ENCODE assay signal across 25 mouse cellular contexts in genomic region chr1:151543796-151544477, GRCm38 (mm10).
"Had no signal": no experiment of that assay in that cellular context is flagged by ENCODE, and none has a peak within 500 bp of the region (broad histone marks: within the 10 kb centered on the region; RNA-seq: fewer than 3 reads in every experiment).

No protein-coding gene starts in this region.

- H3K9me3 ChIP-seq: heart, embryonic 12.5 days; hindbrain, embryonic 10.5 days; hindbrain, embryonic 12.5 days; intestine, embryonic 15.5 days; limb, embryonic 13.5 days; limb, embryonic 15.5 days; liver, embryonic 12.5 days had no signal

- H3K27ac ChIP-seq: gastrocnemius, adult 2 months; hindbrain, embryonic 10.5 days; hindbrain, embryonic 12.5 days; hindbrain, embryonic 14.5 days; intestine, embryonic 15.5 days; layer of hippocampus, adult 2 months; left cerebral cortex, adult 2 months; limb, embryonic 13.5 days; limb, embryonic 15.5 days; liver, embryonic 12.5 days; liver, embryonic 14.5 days had no signal

- H3K9ac ChIP-seq: heart, embryonic 12.5 days; hindbrain, embryonic 12.5 days; hindbrain, embryonic 14.5 days; intestine, embryonic 15.5 days; limb, embryonic 13.5 days; limb, embryonic 15.5 days; liver, embryonic 12.5 days; liver, embryonic 14.5 days had no signal

- DNase-seq: gastrocnemius, adult 2 months; gastrocnemius, postnatal 10 days; gastrocnemius, postnatal 25 days; heart, adult 18-20 months; heart, postnatal 10 days; heart, postnatal 4 days; kidney, adult 18-20 months; kidney, adult 8-10 months; kidney, postnatal 10 days; kidney, postnatal 25 days; kidney, postnatal 4 days had no signal

- H3K27me3 ChIP-seq: heart, embryonic 12.5 days; hindbrain, embryonic 12.5 days; intestine, embryonic 15.5 days; limb, embryonic 13.5 days; limb, embryonic 15.5 days; liver, embryonic 12.5 days had no signal

- H3K4me1 ChIP-seq: heart, embryonic 12.5 days; hindbrain, embryonic 10.5 days; hindbrain, embryonic 12.5 days; intestine, embryonic 15.5 days; limb, embryonic 13.5 days; limb, embryonic 15.5 days; liver, embryonic 12.5 days had no signal

- H3K4me3 ChIP-seq: gastrocnemius, adult 2 months; heart, embryonic 12.5 days; hindbrain, embryonic 10.5 days; hindbrain, embryonic 12.5 days; intestine, embryonic 15.5 days; layer of hippocampus, adult 2 months; left cerebral cortex, adult 2 months; limb, embryonic 13.5 days; limb, embryonic 15.5 days; liver, embryonic 12.5 days had no signal

- ATAC-seq: hindbrain, embryonic 16.5 days; inflammation-experienced regulatory T-cells, adult 6 months; intestine, embryonic 15.5 days; intestine, postnatal 0 days; liver, embryonic 12.5 days had no signal

- H3K36me3 ChIP-seq: heart, embryonic 12.5 days; hindbrain, embryonic 10.5 days; hindbrain, embryonic 12.5 days; intestine, embryonic 15.5 days; limb, embryonic 13.5 days; limb, embryonic 15.5 days; liver, embryonic 12.5 days had no signal
